ENCODE assay signal across 8 mouse cellular contexts in genomic region chr12:70430307-70430950, GRCm38 (mm10). TPM values are rescaled to one million over a fixed set of nuclear protein-coding genes. Genes with fewer than 3 reads are reported as not detected.
DNase-seq lines count a peak whose midpoint lies in the region; ATAC-seq and TF ChIP-seq lines count a peak whose summit lies in the region.

No protein-coding gene starts in this region.

- H3K4me2 ChIP-seq in heart, postnatal 0 days (ENCODE audit: low read depth, low read length), result no peak overlapping the region
- no peak overlapping the region for H3K4me2 ChIP-seq in embryonic facial prominence, embryonic 11.5 days (ENCODE audit: low read depth, low read length)

- DNase-seq in heart, postnatal 0 days (ENCODE audit: low spot score), result peak; percentile 63
- no peak for DNase-seq in heart, adult 8-10 months (ENCODE audit: low spot score)
- peak; percentile 58 for DNase-seq in A20 (ENCODE audit: low read depth, low spot score)
- DNase-seq in adrenal gland, postnatal 14 days, result peak; percentile 67
- peak; percentile 67 for DNase-seq in embryonic facial prominence, embryonic 11.5 days (ENCODE audit: low spot score)
- peak; percentile 63 to 69 for DNase-seq in kidney, postnatal 4 days
- DNase-seq in mesoderm, embryonic 11.5 days (ENCODE audit: low read depth, low spot score), result peak; percentile 34
- peak; percentile 19 for DNase-seq in thymus, postnatal 25 days

- H3K9me3 ChIP-seq in heart, postnatal 0 days (replicated peaks; ENCODE audit: control insufficient read depth, low read length), result no peaks in the 10 kb centered on the region
- no peaks in the 10 kb centered on the region for H3K9me3 ChIP-seq in embryonic facial prominence, embryonic 11.5 days (replicated peaks; ENCODE audit: control insufficient read depth, low read length)

- no peaks in the 10 kb centered on the region for H3K36me3 ChIP-seq in heart, postnatal 0 days (replicated peaks; ENCODE audit: control insufficient read depth, insufficient read depth, low read length)
- H3K36me3 ChIP-seq in embryonic facial prominence, embryonic 11.5 days (replicated peaks; ENCODE audit: control insufficient read depth, insufficient read depth, low read depth, low read length), result no peaks in the 10 kb centered on the region

- TF ChIP-seq CTCF in heart, postnatal 0 days (IDR thresholded peaks at IDR 0.05; ENCODE audit: low read depth), result peak; percentile 80

- no peak overlapping the region for H3K27ac ChIP-seq in heart, postnatal 0 days (ENCODE audit: low read depth)
- no peak overlapping the region for H3K27ac ChIP-seq in embryonic facial prominence, embryonic 11.5 days (replicated peaks; ENCODE audit: low read depth, low read length)

- no peak overlapping the region for H3K9ac ChIP-seq in heart, postnatal 0 days (replicated peaks; ENCODE audit: low read depth, low read length)
- H3K9ac ChIP-seq in embryonic facial prominence, embryonic 11.5 days (replicated peaks; ENCODE audit: low read length), result no peak overlapping the region

- H3K27me3 ChIP-seq in heart, postnatal 0 days (ENCODE audit: control insufficient read depth, insufficient read depth, low read length), result no peaks in the 10 kb centered on the region
- H3K27me3 ChIP-seq in embryonic facial prominence, embryonic 11.5 days (ENCODE audit: control insufficient read depth, insufficient read depth, low read length), result no peaks in the 10 kb centered on the region

- ATAC-seq in heart, postnatal 0 days (ENCODE audit: insufficient read depth, low read depth), result no peak
- no peak for ATAC-seq in embryonic facial prominence, embryonic 11.5 days (replicated peaks; ENCODE audit: insufficient number of reproducible peaks, low FRiP score, low TSS enrichment, low read depth)

- H3K4me1 ChIP-seq in heart, postnatal 0 days (ENCODE audit: control insufficient read depth, insufficient read depth), result no peaks in the 10 kb centered on the region
- no peaks in the 10 kb centered on the region for H3K4me1 ChIP-seq in embryonic facial prominence, embryonic 11.5 days (ENCODE audit: control insufficient read depth, insufficient read depth, low read length)

- 34% methylated on average over 8 of the region's 8 CpGs for WGBS in heart, postnatal 0 days
- 34% methylated on average over 8 of the region's 8 CpGs for WGBS in embryonic facial prominence, embryonic 11.5 days

- TF ChIP-seq EP300 in heart, postnatal 0 days (IDR thresholded peaks at IDR 0.05; ENCODE audit: low read depth), result no peak

- H3K4me3 ChIP-seq in heart, postnatal 0 days (ENCODE audit: low read depth, low read length), result no peak overlapping the region
- no peak overlapping the region for H3K4me3 ChIP-seq in embryonic facial prominence, embryonic 11.5 days (ENCODE audit: low read depth, low read length)

RNA-seq across cellular contexts. Expression of gene Tmx1, which starts 22.5 kb away (rescaled TPM):
- 42.9 and 57.4 TPM in 2 replicates for total RNA-seq in heart, postnatal 0 days (2014; rRNA removed; ENCODE audit: low replicate concordance)
- polyA plus RNA-seq in heart, postnatal 0 days (2015; fragmentation: Nextera tagmentation; extraction: Ambion mirVana), result 69.8 and 80.4 TPM in 2 replicates
- total RNA-seq in heart, adult 8-10 months (2022), result 10 to 100 TPM; 25.4 to 35.4 (median 30.8) TPM
- 44.2 and 51.4 TPM in 2 replicates for total RNA-seq in adrenal gland, postnatal 14 days (2021)
- 109 and 117 TPM in 2 replicates for polyA plus RNA-seq in embryonic facial prominence, embryonic 11.5 days (2014; fragmentation: Nextera tagmentation; extraction: Ambion mirVana)
